Mouse (Mus musculus) heart, postnatal 0 days (tissue): ENCODE measurements around the gene Rapgef1. TPM values are rescaled to one million over a fixed set of nuclear protein-coding genes. Genes with fewer than 3 reads are reported as not detected.
A peak's percentile ranks its signal among the peaks of the same experiment; 100 is the strongest.

Experiments
- ATAC-seq: fragments of 200-750 bp; cut with Nextera tagmentation; 2 replicates; pipeline ENCODE4 v1.8.0; 2017; ENCODE audit warnings: low read depth, moderate number of reproducible peaks, moderate library complexity; ENCODE audit not compliant: insufficient read depth
- DNase-seq: peaks from one replicate; pipeline ENCODE4 v3.0.0-alpha.2; 2016; ENCODE audit warnings: low spot score
- H3K27ac ChIP-seq: fragments of 300-500 bp; sonication (generic); 2 replicates; pipeline ENCODE4 v1.5.1; 2014; ENCODE audit warnings: low read depth, mild to moderate bottlenecking
- H3K27me3 ChIP-seq: fragments of 300-500 bp; sonication (generic); 2 replicates; pipeline ENCODE4 v1.6.1; 2014; ENCODE audit warnings: low read length, mixed read lengths; ENCODE audit not compliant: control insufficient read depth, insufficient read depth
- H3K36me3 ChIP-seq: fragments of 300-500 bp; sonication (generic); replicated peaks from 2 replicates; pipeline ENCODE4 v1.6.1; 2014; ENCODE audit warnings: low read length, mixed read lengths; ENCODE audit not compliant: control insufficient read depth, insufficient read depth
- H3K4me1 ChIP-seq: fragments of 300-500 bp; sonication (generic); 2 replicates; pipeline ENCODE4 v1.6.1; 2014; ENCODE audit warnings: antibody characterized with exemption; ENCODE audit not compliant: control insufficient read depth, insufficient read depth
- H3K4me2 ChIP-seq: fragments of 300-500 bp; sonication (generic); 2 replicates; pipeline ENCODE4 v1.6.1; 2014; ENCODE audit warnings: low read depth, mild to moderate bottlenecking, low read length, moderate library complexity
- H3K4me3 ChIP-seq: fragments of 300-500 bp; sonication (generic); 2 replicates; pipeline ENCODE4 v1.5.1; 2014; ENCODE audit warnings: low read depth, low read length
- H3K9ac ChIP-seq: fragments of 300-500 bp; sonication (generic); replicated peaks from 2 replicates; pipeline ENCODE4 v1.6.1; 2014; ENCODE audit warnings: low read depth, low read length, mixed read lengths
- H3K9me3 ChIP-seq: fragments of 300-500 bp; sonication (generic); replicated peaks from 2 replicates; pipeline ENCODE4 v1.6.1; 2016; ENCODE audit warnings: low read length; ENCODE audit not compliant: control insufficient read depth
- CTCF ChIP-seq: IDR thresholded peaks from 2 replicates; pipeline ENCODE4 v1.5.1; 2016; ENCODE audit warnings: antibody characterized with exemption, control low read depth, low read depth
- EP300 ChIP-seq: IDR thresholded peaks from 2 replicates; pipeline ENCODE4 v1.6.1; 2016; ENCODE audit warnings: antibody characterized with exemption, low read depth
- WGBS: fragments of 180-500 bp; shearing (Covaris S2); extraction: QIAGEN DNeasy Blood & Tissue Kit; methylation state at CpG from one replicate; pipeline ENCODE4 v1.1.7; 2014; 5-methylcytosine and 5-hydroxymethylcytosine counted together
- polyA plus RNA-seq: library from polyadenylated mRNA; unstranded; fragments of >200 nt; fragmentation: Nextera tagmentation; extraction: Ambion mirVana; gene quantifications from 2 replicates; pipeline ENCODE4 v1.2.1, GENCODE M21; 2015
- total RNA-seq: library from RNA; depleted of rRNA; stranded (reverse); fragments of >200 nt; gene quantifications from 2 replicates; pipeline ENCODE4 v1.2.3, GENCODE M21; 2014; ENCODE audit warnings: low replicate concordance

The Rapgef1 gene
- total and polyA plus RNA-seq, 2 experiments from 2014 or later: 9.0 to 47.6 TPM

GRCm38 (mm10) chr2:29656095-29656494 is 36.6 kb downstream of the Rapgef1 start:
- H3K9me3 ChIP-seq: no peaks in the 10 kb centered on the region
- H3K36me3 ChIP-seq: peaks cover 4% of the 10 kb centered on the region; the same call in 1 of the 2 replicates
- TF ChIP-seq EP300 (no peak), CTCF (no peak)
- no peak overlapping the region for H3K27ac ChIP-seq
- H3K4me1 ChIP-seq: no peaks in the 10 kb centered on the region
- no peak overlapping the region for H3K9ac ChIP-seq
- no peak overlapping the region for H3K4me3 ChIP-seq
- H3K4me2 ChIP-seq: no peak overlapping the region
- H3K27me3 ChIP-seq: no peaks in the 10 kb centered on the region
- 78% methylated on average over 1 of the region's 1 CpGs for WGBS
- ATAC-seq: no peak
- DNase-seq: no peak

GRCm38 (mm10) chr2:29657089-29657488 is 37.6 kb downstream of the Rapgef1 start:
- Histone ChIP-seq H3K4me1 (no peaks in the 10 kb centered on the region), H3K4me2 (no peak overlapping the region), H3K9ac (no peak overlapping the region), H3K4me3 (no peak overlapping the region), H3K27ac (no peak overlapping the region), H3K9me3 (no peaks in the 10 kb centered on the region), H3K27me3 (no peaks in the 10 kb centered on the region), H3K36me3 (peaks cover 4% of the 10 kb centered on the region; the same call in 1 of the 2 replicates)
- no peak for TF ChIP-seq CTCF
- TF ChIP-seq EP300: no peak
- ATAC-seq (no peak), DNase-seq (no peak)
- WGBS: 83% methylated on average over 1 of the region's 1 CpGs

- TF ChIP-seq CTCF (no peak), EP300 (no peak)
- Histone ChIP-seq H3K27me3 (no peaks in the 10 kb centered on the region), H3K9ac (no peak overlapping the region), H3K9me3 (no peaks in the 10 kb centered on the region), H3K27ac (peak overlapping the region; percentile 17; the same call in 1 of the 2 replicates), H3K4me1 (peaks cover 34% of the 10 kb centered on the region), H3K36me3 (no peaks in the 10 kb centered on the region), H3K4me3 (no peak overlapping the region), H3K4me2 (no peak overlapping the region; the same call in 1 of the 2 replicates)
- DNase-seq: peak; percentile 20
- WGBS: 48% methylated on average over 6 of the region's 6 CpGs
- no peak for ATAC-seq
Measured at GRCm38 (mm10) chr2:29661751-29662191, 42.3 kb downstream of the Rapgef1 start.

- Histone ChIP-seq H3K27ac (peak overlapping the region; percentile 30; the same call in 1 of the 2 replicates), H3K4me3 (no peak overlapping the region), H3K9ac (no peak overlapping the region), H3K4me2 (no peak overlapping the region), H3K4me1 (peaks cover 42% of the 10 kb centered on the region), H3K27me3 (no peaks in the 10 kb centered on the region), H3K9me3 (no peaks in the 10 kb centered on the region), H3K36me3 (no peaks in the 10 kb centered on the region; the same call in 1 of the 2 replicates)
- WGBS: 17% methylated on average over 4 of the region's 4 CpGs
- DNase-seq (no peak), ATAC-seq (no peak)
- TF ChIP-seq CTCF (no peak), EP300 (no peak)
Measured at GRCm38 (mm10) chr2:29663260-29663877, 43.8 kb downstream of the Rapgef1 start.

GRCm38 (mm10) chr2:29665421-29665820 is 45.9 kb downstream of the Rapgef1 start:
- no peak for ATAC-seq
- Histone ChIP-seq H3K9ac (no peak overlapping the region), H3K27me3 (no peaks in the 10 kb centered on the region), H3K27ac (no peak overlapping the region), H3K4me3 (no peak overlapping the region), H3K4me2 (no peak overlapping the region), H3K9me3 (no peaks in the 10 kb centered on the region), H3K36me3 (no peaks in the 10 kb centered on the region; the same call in 1 of the 2 replicates), H3K4me1 (peaks cover 53% of the 10 kb centered on the region)
- 92% methylated on average over 5 of the region's 5 CpGs for WGBS
- no peak for DNase-seq
- peak; percentile 16; the same call in 1 of the 2 replicates for TF ChIP-seq CTCF
- no peak for TF ChIP-seq EP300
